Mouse (Mus musculus) brown adipose tissue, adult 24 weeks (tissue): ENCODE results near the gene Asap2. TPM values are rescaled to one million over a fixed set of nuclear protein-coding genes. Genes with fewer than 3 reads are reported as not detected.
A peak's percentile ranks its signal among the peaks of the same experiment; 100 is the strongest.

Source experiments
- H3K27ac ChIP-seq: fragments of 200-500 bp; replicated peaks from 2 replicates; pipeline ENCODE4 v1.5.1; 2012; ENCODE audit warnings: low read depth, mild to moderate bottlenecking, low read length
- H3K4me1 ChIP-seq: fragments of 200-500 bp; 2 replicates; pipeline ENCODE4 v1.6.1; 2012; ENCODE audit warnings: low read length, mixed read lengths; ENCODE audit not compliant: control insufficient read depth, insufficient read depth, insufficient read length
- H3K4me3 ChIP-seq: fragments of 200-500 bp; 2 replicates; pipeline ENCODE4 v1.5.1; 2012; ENCODE audit warnings: low read depth, mild to moderate bottlenecking, low read length, moderate library complexity; ENCODE audit not compliant: insufficient read depth
- polyA plus RNA-seq: library from polyadenylated mRNA; stranded (reverse); fragments of >200 nt; gene quantifications from 2 replicates; pipeline ENCODE4 v1.2.4, GENCODE M21; 2012; ENCODE audit not compliant: missing spikeins, insufficient read depth, insufficient read length

Gene Asap2
- polyA plus RNA-seq, 1 experiment: 4.4 TPM

DNA sequence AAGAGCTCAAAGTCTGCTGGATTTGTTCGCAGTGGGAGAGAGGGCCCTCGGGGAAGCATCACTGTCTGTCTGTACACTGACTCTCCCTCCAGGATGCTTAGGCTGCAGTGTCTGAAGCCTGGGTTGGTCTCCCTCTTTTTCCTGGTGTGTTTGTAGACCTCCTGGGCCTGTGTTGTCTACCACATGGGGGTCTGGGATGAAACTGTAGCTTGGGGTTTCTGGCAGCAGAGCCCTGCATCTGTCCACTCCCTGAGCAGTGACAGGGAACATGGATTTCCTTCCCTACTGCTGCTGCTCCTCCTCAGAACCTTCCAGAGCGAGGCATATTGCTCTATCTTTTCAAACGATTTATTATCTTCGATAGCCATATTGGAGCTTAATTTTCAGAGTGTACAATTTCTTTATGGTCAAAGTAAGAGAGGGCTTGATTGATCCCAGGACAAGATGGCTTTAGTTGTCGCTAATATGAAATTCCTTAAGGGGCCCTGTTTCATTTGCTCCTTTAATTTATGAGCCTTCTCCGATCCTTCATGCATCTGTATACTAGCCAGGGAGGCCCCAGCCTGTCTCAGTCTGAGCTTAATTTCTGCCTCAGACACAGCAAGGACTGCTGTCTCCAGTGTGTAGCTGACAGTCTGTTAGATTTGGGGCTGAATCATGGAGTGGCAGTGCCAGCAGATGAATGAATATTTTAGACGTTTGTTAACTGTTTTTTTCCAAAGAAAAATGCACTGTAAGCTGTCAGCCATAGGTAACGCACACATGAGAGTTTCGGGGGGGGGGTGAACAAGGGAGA is 135.6 kb downstream of the Asap2 start:
- H3K27ac ChIP-seq: no peak overlapping the region
- H3K4me1 ChIP-seq: peaks cover 32% of the 10 kb centered on the region

GRCm38 (mm10) chr12:21126516-21126915 is 136.3 kb downstream of the Asap2 start:
- Histone ChIP-seq H3K27ac (no peak overlapping the region), H3K4me3 (no peak overlapping the region), H3K4me1 (peaks cover 36% of the 10 kb centered on the region)

More for the DNA sequence above, 135.6 kb downstream of the Asap2 start:
- no peak overlapping the region for H3K4me3 ChIP-seq

DNA sequence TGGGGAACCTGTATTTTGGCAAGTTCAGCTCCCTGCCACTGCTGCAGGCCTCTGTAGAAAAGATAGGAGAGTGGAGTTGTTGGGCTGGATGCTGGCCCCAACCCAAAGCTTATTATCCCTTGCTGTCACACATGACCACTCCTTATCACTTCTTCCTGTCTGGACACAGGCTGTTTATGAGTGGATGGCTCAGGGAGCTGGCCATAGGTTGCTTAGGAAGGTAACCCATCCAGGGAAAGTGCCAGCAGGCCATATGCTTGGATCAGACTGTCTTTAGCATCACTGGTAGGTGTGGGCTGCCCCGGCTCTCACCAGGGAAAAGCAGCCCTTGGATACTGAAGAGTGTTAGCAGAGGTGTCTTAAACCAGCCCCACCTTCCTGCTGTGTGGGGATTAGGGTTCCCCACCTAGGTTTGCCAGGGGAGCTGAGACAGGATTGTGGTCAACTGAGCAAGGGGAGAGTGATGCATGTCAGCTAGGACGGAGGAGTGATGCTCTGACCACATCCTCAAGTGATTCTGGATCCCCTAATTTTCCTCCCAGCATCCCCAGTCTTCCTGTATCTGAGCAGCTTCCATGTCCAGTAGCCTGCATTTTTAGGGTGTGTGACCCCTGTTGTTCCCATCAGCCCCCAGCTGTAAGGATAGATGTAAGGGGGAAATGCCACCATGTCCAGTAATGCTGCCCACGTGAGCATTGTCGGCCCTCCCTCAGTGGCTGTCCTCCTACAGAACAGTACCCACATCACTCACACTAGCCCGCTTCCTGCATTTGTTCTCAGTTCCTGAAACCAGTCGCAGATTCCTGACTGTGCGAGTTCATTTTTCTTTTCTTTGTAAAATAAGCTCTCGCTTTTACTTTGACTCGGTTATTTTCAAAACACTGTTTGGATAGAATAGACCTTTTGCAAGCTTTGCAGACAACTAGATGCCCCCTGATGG is 138.9 kb downstream of the Asap2 start:
- Histone ChIP-seq H3K4me1 (peaks cover 57% of the 10 kb centered on the region), H3K27ac (no peak overlapping the region; the same call in 1 of the 2 replicates), H3K4me3 (no peak overlapping the region)

DNA sequence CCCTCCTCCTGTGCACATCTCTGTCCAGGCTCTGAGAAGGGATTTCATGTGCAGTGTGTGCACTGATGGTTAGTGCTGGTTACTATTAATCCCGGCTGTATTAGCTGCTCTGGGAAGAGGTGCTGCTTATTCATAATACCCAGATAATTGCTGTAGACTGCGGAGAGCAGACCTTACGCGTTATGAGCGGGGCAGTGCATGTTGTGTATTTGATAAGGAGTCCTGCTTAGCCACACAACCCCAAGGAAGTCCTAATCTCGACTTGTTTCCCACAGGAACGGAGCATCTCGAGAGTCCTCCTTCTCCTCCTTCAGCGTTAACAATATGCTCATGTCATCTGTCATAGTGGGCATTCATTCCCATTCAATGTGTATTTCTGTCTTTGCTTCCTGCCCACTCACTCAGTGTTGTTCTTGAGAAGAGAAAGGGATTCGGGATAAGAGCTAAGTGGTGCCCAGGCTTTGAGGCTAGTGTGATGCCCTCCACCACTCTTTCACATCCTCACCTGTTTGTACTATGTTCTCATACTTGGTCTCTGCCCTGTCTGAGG is 140.1 kb downstream of the Asap2 start:
- H3K27ac ChIP-seq: no peak overlapping the region
- peaks cover 61% of the 10 kb centered on the region for H3K4me1 ChIP-seq
- no peak overlapping the region for H3K4me3 ChIP-seq

DNA sequence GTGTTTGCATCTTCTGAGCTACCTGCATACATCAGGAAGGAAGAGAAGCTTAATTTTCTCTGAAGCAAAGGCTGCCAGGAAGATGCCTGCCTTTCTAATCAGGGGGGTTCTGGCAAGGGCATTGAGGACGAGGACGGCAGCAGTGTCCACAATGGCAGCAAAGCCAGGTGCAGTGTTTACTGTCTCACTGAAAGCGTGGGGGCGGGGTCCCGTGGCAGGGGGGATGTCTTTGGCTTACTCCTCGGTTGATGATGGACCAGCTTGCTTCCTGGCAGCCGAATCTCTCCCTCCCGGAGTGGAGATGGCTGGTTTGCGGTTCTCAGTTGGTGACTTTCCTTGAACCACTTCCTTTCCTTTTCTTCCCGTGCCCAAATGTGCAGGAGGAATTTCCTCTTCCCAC is 142.3 kb downstream of the Asap2 start:
- H3K27ac ChIP-seq: peak overlapping the region; percentile 31; the same call in 1 of the 2 replicates
- H3K4me1 ChIP-seq: peaks cover 76% of the 10 kb centered on the region
- H3K4me3 ChIP-seq: no peak overlapping the region

DNA sequence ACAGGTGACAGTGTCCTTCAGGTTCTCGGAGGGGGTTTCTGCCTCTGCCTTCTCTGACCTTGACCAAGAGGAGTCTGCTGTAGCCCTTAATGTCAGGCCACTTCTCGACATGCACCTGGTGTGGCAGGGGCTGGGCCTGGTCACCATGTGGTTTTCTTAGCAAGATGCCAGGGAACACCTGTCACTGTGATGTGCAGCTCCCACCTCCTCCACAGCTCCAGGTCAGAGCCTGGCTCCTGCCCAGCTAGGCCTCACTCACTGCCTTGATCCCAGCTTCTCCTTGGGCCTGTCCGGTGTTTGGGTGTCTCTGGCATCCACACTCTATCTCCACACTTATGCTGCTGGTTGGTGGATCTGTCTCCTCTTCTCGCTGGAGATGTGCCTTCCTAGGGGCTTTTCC is 142.8 kb downstream of the Asap2 start:
- Histone ChIP-seq H3K27ac (peak overlapping the region; percentile 31; the same call in 1 of the 2 replicates), H3K4me1 (peaks cover 72% of the 10 kb centered on the region), H3K4me3 (no peak overlapping the region)

GRCm38 (mm10) chr12:21133972-21134859 is 144.0 kb downstream of the Asap2 start:
- Histone ChIP-seq H3K4me3 (no peak overlapping the region), H3K4me1 (peaks cover 70% of the 10 kb centered on the region), H3K27ac (peak overlapping the region; percentile 37)

GRCm38 (mm10) chr12:21135651-21136461 is 145.6 kb downstream of the Asap2 start:
- Histone ChIP-seq H3K4me3 (no peak overlapping the region), H3K4me1 (peaks cover 62% of the 10 kb centered on the region), H3K27ac (peak overlapping the region; percentile 86)

DNA sequence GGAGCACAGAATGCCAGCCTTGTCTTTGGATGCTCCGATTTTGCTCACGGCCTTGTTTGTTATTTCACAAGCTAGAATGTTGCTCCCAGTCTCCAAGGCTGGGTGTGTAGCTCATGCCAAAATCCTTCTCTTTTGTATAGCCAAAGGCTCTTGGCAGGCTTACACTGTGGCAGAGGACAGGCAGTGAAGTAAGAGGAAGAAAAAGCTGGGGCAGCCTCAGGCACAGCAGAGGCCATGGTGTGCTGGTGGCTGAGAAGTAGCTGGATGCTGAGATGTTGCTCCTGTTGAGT is 146.1 kb downstream of the Asap2 start:
- Histone ChIP-seq H3K4me1 (peaks cover 63% of the 10 kb centered on the region), H3K4me3 (no peak overlapping the region), H3K27ac (peak overlapping the region; percentile 43)

DNA sequence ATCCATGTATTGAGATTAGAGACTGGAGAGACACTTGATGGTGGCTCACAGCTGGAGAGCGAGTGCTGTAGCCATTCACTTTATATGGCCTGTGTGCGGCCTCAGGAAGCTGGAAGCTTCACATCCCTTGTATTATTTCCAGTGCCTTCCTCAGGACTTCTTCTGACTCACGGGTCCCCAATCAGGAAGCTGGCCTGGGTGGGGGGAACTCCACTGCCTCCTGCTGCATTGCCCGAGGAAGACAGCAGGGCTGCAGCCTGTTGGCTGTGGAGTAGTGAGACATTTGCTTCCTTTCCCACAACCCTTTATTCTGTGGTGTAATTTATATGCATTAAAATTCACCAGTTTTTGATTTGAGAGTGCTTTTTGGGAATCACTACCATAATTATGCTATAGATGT is 149.3 kb downstream of the Asap2 start:
- peaks cover 42% of the 10 kb centered on the region for H3K4me1 ChIP-seq
- peak overlapping the region; percentile 35; the same call in 1 of the 2 replicates for H3K27ac ChIP-seq

GRCm38 (mm10) chr12:21140153-21140552 is 149.9 kb downstream of the Asap2 start:
- Histone ChIP-seq H3K4me1 (peaks cover 45% of the 10 kb centered on the region), H3K27ac (no peak overlapping the region), H3K4me3 (no peak overlapping the region)

More for the DNA sequence above, 149.3 kb downstream of the Asap2 start:
- H3K4me3 ChIP-seq: no peak overlapping the region

- H3K4me1 ChIP-seq: peaks cover 40% of the 10 kb centered on the region
Measured at GRCm38 (mm10) chr12:21140741-21141308, 150.6 kb downstream of the Asap2 start.

DNA sequence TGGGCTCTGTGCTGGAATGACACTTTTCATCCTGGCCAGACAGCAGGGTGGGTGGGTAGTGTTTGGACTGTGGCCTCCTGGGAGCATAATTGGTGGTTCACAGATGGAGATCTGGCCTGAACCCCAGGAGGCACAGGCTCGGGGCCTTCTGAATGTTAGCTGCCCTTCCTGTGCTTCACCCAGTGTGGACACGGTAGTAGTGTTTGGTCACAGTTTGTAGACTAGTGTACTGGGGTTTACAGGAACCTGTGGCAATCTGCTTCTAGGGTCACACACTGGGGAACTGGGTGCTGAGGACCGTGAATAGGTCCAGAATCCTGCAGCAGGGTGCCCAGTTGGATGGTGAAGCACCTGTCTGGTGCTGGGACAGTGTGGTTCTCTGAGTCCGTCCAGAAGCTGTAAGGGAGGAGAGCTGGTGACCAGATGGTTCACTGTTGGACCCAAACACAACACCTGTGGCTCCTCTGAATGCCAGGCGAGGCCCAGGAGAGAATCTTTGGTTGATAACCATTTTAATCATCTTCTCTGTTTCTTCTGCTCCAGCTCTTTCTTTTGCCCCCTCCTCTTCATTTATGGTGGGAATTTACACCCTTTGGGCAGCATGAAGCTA is 151.5 kb downstream of the Asap2 start:
- Histone ChIP-seq H3K4me1 (peaks cover 33% of the 10 kb centered on the region), H3K27ac (peak overlapping the region; percentile 26; the same call in 1 of the 2 replicates), H3K4me3 (no peak overlapping the region)

More at GRCm38 (mm10) chr12:21140741-21141308, 150.6 kb downstream of the Asap2 start:
- H3K27ac ChIP-seq: no peak overlapping the region
- no peak overlapping the region for H3K4me3 ChIP-seq
